Mouse (Mus musculus): Measurements from ENCODE around the gene Dstyk.

GRCm38 (mm10) chr1:132396705-132397104, 20.6 kb upstream of the Dstyk start:
- no peak for TF ChIP-seq CTCF (IDR thresholded peaks at IDR 0.05; ENCODE audit: extremely low read depth, insufficient read length, insufficient replicate concordance, low read depth, low read length)
- TF ChIP-seq POLR2A (IDR thresholded peaks at IDR 0.05; ENCODE audit: low read depth, low read length): no peak

Measured in small intestine, adult 2 months (tissue).